Mouse (Mus musculus) embryonic facial prominence, embryonic 12.5 days (tissue): ENCODE data around the gene Ccm2. TPM values are rescaled to one million over a fixed set of nuclear protein-coding genes. Genes with fewer than 3 reads are reported as not detected.

ENCODE experiments used
- ATAC-seq: fragments of 200-750 bp; cut with Nextera tagmentation; 2 replicates; pipeline ENCODE4 v1.8.0; 2017; ENCODE audit not compliant: insufficient number of reproducible peaks, insufficient read depth, low FRiP score, low TSS enrichment
- H3K27ac ChIP-seq: fragments of 300-500 bp; sonication (generic); 2 replicates; pipeline ENCODE4 v1.5.1; 2016; ENCODE audit warnings: mild to moderate bottlenecking
- H3K27me3 ChIP-seq: fragments of 300-500 bp; sonication (generic); 2 replicates; pipeline ENCODE4 v1.6.1; 2016; ENCODE audit warnings: mild to moderate bottlenecking, moderate library complexity
- H3K36me3 ChIP-seq: fragments of 300-500 bp; sonication (generic); 2 replicates; pipeline ENCODE4 v1.6.1; 2016; ENCODE audit warnings: mild to moderate bottlenecking
- H3K4me1 ChIP-seq: fragments of 300-500 bp; sonication (generic); 2 replicates; pipeline ENCODE4 v1.6.1; 2016
- H3K4me2 ChIP-seq: fragments of 300-500 bp; sonication (generic); replicated peaks from 2 replicates; pipeline ENCODE4 v1.6.1; 2016; ENCODE audit warnings: mild to moderate bottlenecking, moderate library complexity
- H3K4me3 ChIP-seq: fragments of 300-500 bp; sonication (generic); 2 replicates; pipeline ENCODE4 v1.5.1; 2016; ENCODE audit warnings: mild to moderate bottlenecking
- H3K9ac ChIP-seq: fragments of 300-500 bp; sonication (generic); 2 replicates; pipeline ENCODE4 v1.6.1; 2016; ENCODE audit warnings: mild to moderate bottlenecking, moderate library complexity
- H3K9me3 ChIP-seq: fragments of 300-500 bp; sonication (generic); 2 replicates; pipeline ENCODE4 v1.6.1; 2016; ENCODE audit warnings: mild to moderate bottlenecking, moderate library complexity
- WGBS: fragments of 180-500 bp; shearing (Covaris S2); methylation state at CpG from one replicate; pipeline ENCODE4 v1.1.7; 2016; 5-methylcytosine and 5-hydroxymethylcytosine counted together
- polyA plus RNA-seq: library from polyadenylated mRNA; unstranded; fragments of >200 nt; fragmentation: Nextera tagmentation; extraction: Ambion mirVana; gene quantifications from 2 replicates; pipeline ENCODE4 v1.2.1, GENCODE M21; 2016

The Ccm2 gene
- 90.6 and 96.0 TPM in 2 replicates for polyA plus RNA-seq

- WGBS = 1% methylated on average over 43 of the region's 57 CpGs
- H3K36me3 ChIP-seq = no peaks in the 10 kb centered on the region
- peak within 1 kb of the TSS; percentile 97 for H3K27ac ChIP-seq
- peak; percentile 89 for ATAC-seq
- H3K4me3 ChIP-seq = peak within 1 kb of the TSS; percentile 80
- H3K9ac ChIP-seq = peak within 1 kb of the TSS; percentile 93
- H3K9me3 ChIP-seq = no peaks in the 10 kb centered on the region
- peaks cover 5% of the 10 kb centered on the region; the same call in 1 of the 2 replicates for H3K4me1 ChIP-seq
- H3K27me3 ChIP-seq = no peaks in the 10 kb centered on the region
- peak within 1 kb of the TSS; percentile 55 for H3K4me2 ChIP-seq
These were observed at the start of gene Ccm2 for GRCm38 (mm10) chr11:6546205-6547013. Gene Ccm2 (plus strand): TSS chr11:6546887.

GRCm38 (mm10) chr11:6497311-6497948, 49.3 kb upstream of the Ccm2 start:
- no peak overlapping the region for H3K4me2 ChIP-seq
- no peak for ATAC-seq
- H3K27ac ChIP-seq = no peak overlapping the region
- H3K27me3 ChIP-seq = no peaks in the 10 kb centered on the region
- H3K9ac ChIP-seq = no peak overlapping the region
- 81% methylated on average over 12 of the region's 12 CpGs for WGBS
- H3K9me3 ChIP-seq = no peaks in the 10 kb centered on the region
- no peak overlapping the region for H3K4me3 ChIP-seq
- H3K4me1 ChIP-seq = no peaks in the 10 kb centered on the region
- H3K36me3 ChIP-seq = no peaks in the 10 kb centered on the region

- no peaks in the 10 kb centered on the region for H3K27me3 ChIP-seq
- H3K4me2 ChIP-seq = no peak overlapping the region
- no peaks in the 10 kb centered on the region for H3K4me1 ChIP-seq
- H3K36me3 ChIP-seq = no peaks in the 10 kb centered on the region
- ATAC-seq = no peak
- H3K9me3 ChIP-seq = no peaks in the 10 kb centered on the region
- no peak overlapping the region for H3K9ac ChIP-seq
- no peak overlapping the region for H3K4me3 ChIP-seq
- no peak overlapping the region for H3K27ac ChIP-seq
- WGBS = 95% methylated on average over 2 of the region's 2 CpGs
These were observed 44.2 kb upstream of the Ccm2 start for GRCm38 (mm10) chr11:6502506-6502905.

- no peaks in the 10 kb centered on the region for H3K9me3 ChIP-seq
- H3K4me1 ChIP-seq = no peaks in the 10 kb centered on the region
- H3K27ac ChIP-seq = no peak overlapping the region
- ATAC-seq = no peak
- no peaks in the 10 kb centered on the region for H3K36me3 ChIP-seq
- H3K27me3 ChIP-seq = no peaks in the 10 kb centered on the region
- H3K4me3 ChIP-seq = no peak overlapping the region
- H3K9ac ChIP-seq = no peak overlapping the region
- H3K4me2 ChIP-seq = no peak overlapping the region
- WGBS = 71% methylated on average over 3 of the region's 3 CpGs
These were observed 42.5 kb upstream of the Ccm2 start for GRCm38 (mm10) chr11:6504226-6504625.

GRCm38 (mm10) chr11:6504689-6505088, 42.0 kb upstream of the Ccm2 start:
- H3K27ac ChIP-seq = no peak overlapping the region
- no peaks in the 10 kb centered on the region for H3K36me3 ChIP-seq
- no peak for ATAC-seq
- H3K9me3 ChIP-seq = no peaks in the 10 kb centered on the region
- H3K4me2 ChIP-seq = no peak overlapping the region
- H3K4me1 ChIP-seq = no peaks in the 10 kb centered on the region
- H3K27me3 ChIP-seq = no peaks in the 10 kb centered on the region
- H3K9ac ChIP-seq = no peak overlapping the region
- WGBS = 86% methylated on average over 6 of the region's 6 CpGs
- H3K4me3 ChIP-seq = no peak overlapping the region

GRCm38 (mm10) chr11:6506516-6506915, 40.2 kb upstream of the Ccm2 start:
- Histone ChIP-seq H3K9me3 (no peaks in the 10 kb centered on the region), H3K4me1 (no peaks in the 10 kb centered on the region), H3K36me3 (no peaks in the 10 kb centered on the region), H3K4me2 (no peak overlapping the region), H3K4me3 (no peak overlapping the region), H3K27me3 (no peaks in the 10 kb centered on the region), H3K27ac (no peak overlapping the region), H3K9ac (no peak overlapping the region)
- no peak for ATAC-seq
- 81% methylated on average over 9 of the region's 9 CpGs for WGBS

GRCm38 (mm10) chr11:6508269-6508876, 38.3 kb upstream of the Ccm2 start:
- Histone ChIP-seq H3K27ac (no peak overlapping the region), H3K4me1 (no peaks in the 10 kb centered on the region), H3K36me3 (no peaks in the 10 kb centered on the region), H3K27me3 (no peaks in the 10 kb centered on the region), H3K4me3 (no peak overlapping the region), H3K9me3 (no peaks in the 10 kb centered on the region), H3K4me2 (no peak overlapping the region), H3K9ac (no peak overlapping the region)
- ATAC-seq = no peak
- 62% methylated on average over 1 of the region's 1 CpGs for WGBS

- Histone ChIP-seq H3K36me3 (no peaks in the 10 kb centered on the region), H3K9me3 (no peaks in the 10 kb centered on the region), H3K27ac (no peak overlapping the region), H3K27me3 (no peaks in the 10 kb centered on the region), H3K4me3 (no peak overlapping the region), H3K4me2 (no peak overlapping the region), H3K4me1 (no peaks in the 10 kb centered on the region), H3K9ac (no peak overlapping the region)
- 30% methylated on average over 7 of the region's 7 CpGs for WGBS
- ATAC-seq = no peak
These were observed 31.9 kb upstream of the Ccm2 start for GRCm38 (mm10) chr11:6514837-6515236.

GRCm38 (mm10) chr11:6519491-6520033, 27.1 kb upstream of the Ccm2 start:
- Histone ChIP-seq H3K27me3 (no peaks in the 10 kb centered on the region), H3K9me3 (no peaks in the 10 kb centered on the region), H3K4me1 (no peaks in the 10 kb centered on the region), H3K9ac (no peak overlapping the region), H3K4me2 (no peak overlapping the region), H3K36me3 (peaks cover 10% of the 10 kb centered on the region), H3K27ac (no peak overlapping the region), H3K4me3 (no peak overlapping the region)
- no peak for ATAC-seq
- 78% methylated on average over 11 of the region's 11 CpGs for WGBS

GRCm38 (mm10) chr11:6520507-6521173, 26.0 kb upstream of the Ccm2 start, which contains the start of gene Myo1g:
Gene Myo1g (minus strand): TSS chr11:6520965.
- Histone ChIP-seq H3K36me3 (peaks cover 21% of the 10 kb centered on the region), H3K4me1 (no peaks in the 10 kb centered on the region), H3K9ac (no peak within 1 kb of the TSS), H3K9me3 (no peaks in the 10 kb centered on the region), H3K27ac (no peak within 1 kb of the TSS), H3K4me2 (no peak within 1 kb of the TSS), H3K27me3 (no peaks in the 10 kb centered on the region), H3K4me3 (no peak within 1 kb of the TSS)
- WGBS = 80% methylated on average over 7 of the region's 7 CpGs
- no peak for ATAC-seq

GRCm38 (mm10) chr11:6522782-6523525, 23.7 kb upstream of the Ccm2 start:
- 74% methylated on average over 9 of the region's 9 CpGs for WGBS
- Histone ChIP-seq H3K27ac (no peak overlapping the region), H3K4me3 (no peak overlapping the region), H3K4me1 (peaks cover 12% of the 10 kb centered on the region; the same call in 1 of the 2 replicates), H3K9ac (no peak overlapping the region), H3K36me3 (peaks cover 31% of the 10 kb centered on the region), H3K9me3 (no peaks in the 10 kb centered on the region), H3K27me3 (no peaks in the 10 kb centered on the region), H3K4me2 (no peak overlapping the region)
- ATAC-seq = no peak
